Mouse (Mus musculus): Measurements from ENCODE around the gene Atp2c2. TPM values are rescaled to one million over a fixed set of nuclear protein-coding genes. Genes with fewer than 3 reads are reported as not detected.

The Atp2c2 gene
- polyA plus RNA-seq, 1 experiment from 2014 or later, result 3.8 TPM

DNA sequence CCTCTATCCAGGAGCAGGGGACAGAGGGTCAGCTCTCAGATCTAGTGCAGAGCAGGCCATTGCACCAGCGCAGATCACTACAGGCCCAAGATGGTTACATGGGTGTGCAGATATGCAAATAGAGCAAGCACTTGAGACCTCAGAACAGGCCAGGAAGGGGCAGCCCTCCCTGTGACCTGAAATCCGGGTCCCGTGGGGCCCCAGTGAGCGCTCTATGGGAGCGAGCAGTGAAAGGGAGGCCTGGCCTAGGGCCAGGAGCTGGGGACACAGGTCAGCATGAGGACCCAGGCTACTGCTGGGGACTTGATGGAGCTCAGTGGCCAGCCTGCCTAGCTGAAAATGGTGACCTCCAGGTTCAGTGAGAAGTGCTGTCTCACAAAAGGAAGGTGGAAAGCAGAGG is 56.7 kb downstream of the Atp2c2 start:
- Histone ChIP-seq H3K4me3 (0 out of 2 replicates have a peak overlapping the region, but pooled peaks have one; percentile 51), H3K9me3 (no peaks in the 10 kb centered on the region), H3K36me3 (replicated peaks) (peaks cover 8% of the 10 kb centered on the region; the same call in 1 of the 2 replicates), H3K27ac (replicated peaks) (no peak overlapping the region; the same call in 1 of the 2 replicates), H3K27me3 (replicated peaks; ENCODE audit: low read depth, poor library complexity, severe bottlenecking) (peaks cover 25% of the 10 kb centered on the region), H3K4me1 (peaks cover 28% of the 10 kb centered on the region)
- WGBS, result 61% methylated on average over 5 of the region's 5 CpGs
- DNase-seq (ENCODE audit: low spot score), result no peak

DNA sequence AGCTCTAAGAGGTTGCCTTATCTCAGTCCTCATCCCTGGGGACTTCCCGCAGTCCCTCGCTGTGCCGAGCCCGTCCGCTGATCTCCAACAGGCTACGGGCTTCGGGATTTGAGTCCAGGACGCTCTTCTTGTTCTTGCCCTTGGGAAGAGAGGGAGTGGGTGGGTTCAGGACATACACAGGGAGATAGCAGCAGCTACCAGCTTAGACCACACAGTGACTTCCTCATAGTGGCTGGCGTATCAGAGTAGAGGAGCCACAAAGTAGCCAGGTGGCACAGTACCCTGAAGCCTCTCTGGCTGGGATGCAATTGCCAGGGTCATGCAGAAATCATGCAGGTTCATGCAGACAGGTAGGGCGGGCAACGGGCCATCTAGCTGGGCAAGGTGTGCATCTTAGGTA is 61.9 kb downstream of the Atp2c2 start:
- H3K27me3 ChIP-seq (replicated peaks; ENCODE audit: low read depth, poor library complexity, severe bottlenecking), result peaks cover 7% of the 10 kb centered on the region; the same call in 1 of the 2 replicates
- no peaks in the 10 kb centered on the region for H3K9me3 ChIP-seq
- no peak overlapping the region for H3K4me3 ChIP-seq
- peaks cover 32% of the 10 kb centered on the region for H3K36me3 ChIP-seq (replicated peaks)
- no peak overlapping the region for H3K27ac ChIP-seq (replicated peaks)
- 94% methylated on average over 11 of the region's 11 CpGs for WGBS
- no peak for DNase-seq (ENCODE audit: low spot score)
- H3K4me1 ChIP-seq, result peaks cover 25% of the 10 kb centered on the region

- WGBS, result 89% methylated on average over 21 of the region's 21 CpGs
- H3K27ac ChIP-seq (replicated peaks), result no peak overlapping the region
- DNase-seq (ENCODE audit: low spot score), result no peak
Measured at GRCm38 (mm10) chr8:119762226-119763220, 62.7 kb downstream of the Atp2c2 start.

GRCm38 (mm10) chr8:119765311-119765710 is 65.5 kb downstream of the Atp2c2 start:
- Histone ChIP-seq H3K4me3 (no peak overlapping the region), H3K9me3 (no peaks in the 10 kb centered on the region), H3K4me1 (peaks cover 13% of the 10 kb centered on the region), H3K27ac (replicated peaks) (no peak overlapping the region), H3K27me3 (replicated peaks; ENCODE audit: low read depth, poor library complexity, severe bottlenecking) (no peaks in the 10 kb centered on the region), H3K36me3 (replicated peaks) (peaks cover 48% of the 10 kb centered on the region)
- 86% methylated on average over 10 of the region's 10 CpGs for WGBS
- DNase-seq (ENCODE audit: low spot score), result no peak

More at GRCm38 (mm10) chr8:119762226-119763220, 62.7 kb downstream of the Atp2c2 start:
- H3K27me3 ChIP-seq (replicated peaks; ENCODE audit: low read depth, poor library complexity, severe bottlenecking), result no peaks in the 10 kb centered on the region
- no peak overlapping the region for H3K4me3 ChIP-seq
- peaks cover 20% of the 10 kb centered on the region for H3K4me1 ChIP-seq
- H3K9me3 ChIP-seq, result no peaks in the 10 kb centered on the region
- peaks cover 40% of the 10 kb centered on the region for H3K36me3 ChIP-seq (replicated peaks)

DNA sequence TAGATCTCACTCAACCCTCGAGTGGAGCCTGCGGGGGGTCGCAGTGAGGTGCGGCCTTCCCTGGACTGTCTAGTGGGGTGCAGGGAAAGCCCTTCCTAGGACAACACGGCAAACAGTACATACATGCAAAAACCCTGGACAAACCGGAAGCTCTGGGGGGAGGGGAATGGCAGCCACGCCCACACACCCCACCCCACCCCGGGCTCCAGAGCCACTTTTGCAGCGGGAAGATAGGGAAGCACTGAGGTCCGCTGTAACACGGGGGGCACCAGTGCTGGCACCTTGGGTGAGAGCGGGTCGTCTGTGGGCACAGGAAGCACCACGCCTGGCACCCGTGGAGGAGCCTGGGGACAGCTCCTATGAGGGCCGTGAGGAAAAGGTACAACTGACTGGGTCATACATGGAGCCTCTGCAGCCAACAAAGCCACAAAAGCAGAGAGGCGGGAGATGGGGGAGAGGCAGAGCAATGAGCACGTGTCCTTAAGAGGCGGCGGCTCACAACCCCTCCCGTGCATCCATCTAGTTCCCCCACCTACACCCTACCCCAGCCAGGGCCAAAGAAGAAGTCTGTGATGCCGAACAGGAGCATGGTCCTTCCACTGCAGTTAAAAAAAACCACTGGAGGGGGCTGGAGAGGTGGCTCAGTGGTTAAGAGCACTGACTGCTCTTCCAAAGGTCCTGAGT is 66.1 kb downstream of the Atp2c2 start:
- H3K4me3 ChIP-seq, result no peak overlapping the region
- H3K4me1 ChIP-seq, result peaks cover 13% of the 10 kb centered on the region
- no peak for DNase-seq (ENCODE audit: low spot score)
- H3K27me3 ChIP-seq (replicated peaks; ENCODE audit: low read depth, poor library complexity, severe bottlenecking), result no peaks in the 10 kb centered on the region
- no peak overlapping the region for H3K27ac ChIP-seq (replicated peaks)
- H3K9me3 ChIP-seq, result no peaks in the 10 kb centered on the region
- H3K36me3 ChIP-seq (replicated peaks), result peaks cover 45% of the 10 kb centered on the region
- 82% methylated on average over 22 of the region's 22 CpGs for WGBS

DNA sequence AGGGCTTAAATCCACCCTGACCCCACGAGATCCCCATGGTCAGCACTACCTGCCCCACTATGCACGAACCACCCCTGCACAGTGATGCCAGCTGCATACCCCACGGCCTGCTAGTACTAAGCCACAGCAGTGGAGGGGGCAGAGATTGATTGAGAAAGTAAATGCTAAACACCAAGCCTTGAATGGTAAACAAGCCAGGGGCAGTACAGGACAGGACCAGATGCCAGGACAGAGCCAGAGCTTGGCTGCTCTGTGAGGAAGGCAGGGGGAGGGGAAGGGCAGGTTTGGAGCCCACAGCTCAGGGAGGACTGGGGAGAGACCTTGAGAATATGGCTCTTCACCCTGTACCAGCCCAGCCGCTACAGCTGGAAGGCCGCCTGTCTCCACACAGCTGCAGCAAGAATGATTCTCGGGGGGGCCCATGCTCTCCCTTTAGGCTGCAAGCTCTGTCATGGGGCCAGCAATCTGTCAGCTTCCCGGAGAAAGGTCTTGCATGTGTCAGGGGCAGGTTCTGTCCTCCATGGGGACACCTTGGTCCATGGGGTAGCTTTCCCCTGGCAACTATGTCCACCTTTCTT is 76.9 kb downstream of the Atp2c2 start:
- Histone ChIP-seq H3K4me1 (peaks cover 37% of the 10 kb centered on the region), H3K9me3 (no peaks in the 10 kb centered on the region), H3K36me3 (replicated peaks) (no peaks in the 10 kb centered on the region; the same call in 1 of the 2 replicates), H3K27ac (replicated peaks) (0 out of 2 replicates have a peak overlapping the region, but pooled peaks have one; percentile 1), H3K27me3 (replicated peaks; ENCODE audit: low read depth, poor library complexity, severe bottlenecking) (no peaks in the 10 kb centered on the region), H3K4me3 (no peak overlapping the region)
- no peak for DNase-seq (ENCODE audit: low spot score)
- WGBS, result 86% methylated on average over 7 of the region's 7 CpGs

DNA sequence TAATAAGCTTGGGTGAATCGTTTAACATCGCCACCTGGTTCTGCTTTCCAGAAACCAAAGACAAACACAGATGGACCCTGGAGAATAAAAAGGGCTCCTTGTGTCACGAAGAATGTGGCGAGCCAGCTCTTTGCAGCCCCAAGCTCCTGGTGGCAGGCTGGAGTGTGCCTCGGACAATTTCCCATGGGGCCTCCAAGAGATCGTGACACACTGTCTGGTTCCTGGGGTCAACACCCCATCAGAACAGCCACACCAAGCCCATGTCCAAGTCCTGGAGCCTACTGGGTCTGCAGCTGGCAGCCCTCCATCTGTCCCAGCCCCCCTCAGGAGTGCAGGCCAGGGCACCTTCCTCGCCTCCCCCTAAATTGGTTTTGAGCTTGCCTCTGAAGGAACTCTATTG is 78.0 kb downstream of the Atp2c2 start:
- DNase-seq (ENCODE audit: low spot score), result no peak
- H3K4me3 ChIP-seq, result peak overlapping the region; percentile 70

GRCm38 (mm10) chr8:119778263-119778662 is 78.5 kb downstream of the Atp2c2 start, which contains the start of gene Tldc1:
Gene Tldc1 (minus strand): TSS chr8:119778416.
- H3K4me1 ChIP-seq, result peaks cover 38% of the 10 kb centered on the region
- H3K36me3 ChIP-seq (replicated peaks), result no peaks in the 10 kb centered on the region
- peak within 1 kb of the TSS; percentile 70 for H3K4me3 ChIP-seq
- no peaks in the 10 kb centered on the region for H3K9me3 ChIP-seq
- DNase-seq (ENCODE audit: low spot score), result peak; percentile 99
- no peaks in the 10 kb centered on the region for H3K27me3 ChIP-seq (replicated peaks; ENCODE audit: low read depth, poor library complexity, severe bottlenecking)
- peak within 1 kb of the TSS; percentile 90 for H3K27ac ChIP-seq (replicated peaks)
- under 1% methylated on average over 18 of the region's 18 CpGs for WGBS

More for the DNA sequence above, 78.0 kb downstream of the Atp2c2 start:
- peak overlapping the region; percentile 90 for H3K27ac ChIP-seq (replicated peaks)
- 14% methylated on average over 7 of the region's 7 CpGs for WGBS
- peaks cover 37% of the 10 kb centered on the region for H3K4me1 ChIP-seq
- no peaks in the 10 kb centered on the region for H3K27me3 ChIP-seq (replicated peaks; ENCODE audit: low read depth, poor library complexity, severe bottlenecking)
- no peaks in the 10 kb centered on the region for H3K36me3 ChIP-seq (replicated peaks)
- no peaks in the 10 kb centered on the region for H3K9me3 ChIP-seq

DNA sequence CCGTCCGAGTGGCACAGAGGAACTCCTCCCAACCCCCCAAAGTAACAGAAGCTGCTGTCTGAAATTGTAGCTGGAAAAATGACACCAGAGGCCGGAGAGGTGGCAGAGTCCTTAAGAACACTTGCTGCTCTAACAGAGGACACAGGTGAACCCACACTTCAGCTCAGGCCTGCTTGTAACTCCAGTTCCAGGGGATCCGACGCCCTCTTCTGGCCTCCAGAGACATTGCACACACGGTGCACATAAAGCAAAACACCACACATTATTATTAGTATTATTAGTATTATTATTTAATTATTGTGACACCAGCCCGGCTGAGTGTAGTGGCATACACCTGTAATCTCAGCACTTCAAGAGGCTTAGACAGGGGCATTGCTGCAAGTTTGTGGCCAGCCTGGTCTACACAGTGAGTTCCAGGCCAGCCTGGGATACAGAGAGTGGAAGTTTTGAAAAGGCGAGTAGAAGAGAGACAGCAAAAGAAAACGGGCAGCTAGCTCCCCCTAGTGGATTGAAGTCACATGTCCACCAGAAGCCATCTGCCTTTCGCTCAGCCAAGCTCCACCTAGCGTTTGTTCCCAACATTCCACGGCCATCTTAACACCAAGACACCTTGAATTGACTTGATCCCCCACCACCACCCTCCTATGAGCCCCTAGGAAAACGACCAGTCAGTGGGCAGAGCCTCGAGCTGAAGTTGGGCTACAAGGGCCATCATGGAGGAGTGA is 79.4 kb downstream of the Atp2c2 start:
- Histone ChIP-seq H3K4me3 (peak overlapping the region; percentile 70), H3K9me3 (no peaks in the 10 kb centered on the region), H3K27me3 (replicated peaks; ENCODE audit: low read depth, poor library complexity, severe bottlenecking) (peaks cover 5% of the 10 kb centered on the region; the same call in 1 of the 2 replicates), H3K4me1 (peaks cover 47% of the 10 kb centered on the region), H3K36me3 (replicated peaks) (no peaks in the 10 kb centered on the region), H3K27ac (replicated peaks) (no peak overlapping the region)
- DNase-seq (ENCODE audit: low spot score), result peak; percentile 85
- 26% methylated on average over 14 of the region's 14 CpGs for WGBS

- no peak overlapping the region for H3K4me3 ChIP-seq
- no peak for DNase-seq (ENCODE audit: low spot score)
- H3K36me3 ChIP-seq (replicated peaks), result no peaks in the 10 kb centered on the region
- H3K27ac ChIP-seq (replicated peaks), result no peak overlapping the region
- no peaks in the 10 kb centered on the region for H3K9me3 ChIP-seq
- peaks cover 11% of the 10 kb centered on the region; the same call in 1 of the 2 replicates for H3K27me3 ChIP-seq (replicated peaks; ENCODE audit: low read depth, poor library complexity, severe bottlenecking)
- 82% methylated on average over 9 of the region's 9 CpGs for WGBS
- peaks cover 59% of the 10 kb centered on the region for H3K4me1 ChIP-seq
Measured at GRCm38 (mm10) chr8:119780402-119781049, 80.7 kb downstream of the Atp2c2 start.

GRCm38 (mm10) chr8:119781086-119781840 is 81.5 kb downstream of the Atp2c2 start:
- Histone ChIP-seq H3K27ac (replicated peaks) (no peak overlapping the region), H3K9me3 (no peaks in the 10 kb centered on the region), H3K4me1 (peaks cover 67% of the 10 kb centered on the region), H3K4me3 (no peak overlapping the region), H3K36me3 (replicated peaks) (no peaks in the 10 kb centered on the region), H3K27me3 (replicated peaks; ENCODE audit: low read depth, poor library complexity, severe bottlenecking) (peaks cover 11% of the 10 kb centered on the region; the same call in 1 of the 2 replicates)
- 76% methylated on average over 4 of the region's 4 CpGs for WGBS
- no peak for DNase-seq (ENCODE audit: low spot score)
